In genomic region chr11:44508876-44509275, GRCm38 (mm10) we compare ENCODE assay signal across 16 mouse cellular contexts. TPM values are rescaled to one million over a fixed set of nuclear protein-coding genes. Genes with fewer than 3 reads are reported as not detected.
A peak's percentile ranks its signal among the peaks of the same experiment; 100 is the strongest.
DNase-seq lines count a peak whose midpoint lies in the region; ATAC-seq and TF ChIP-seq lines count a peak whose summit lies in the region.
"Had no signal": no experiment of that assay in that cellular context is flagged by ENCODE, and none has a peak within 500 bp of the region (broad histone marks: within the 10 kb centered on the region; RNA-seq: fewer than 3 reads in every experiment).

No protein-coding gene starts in this region.

- H3K9ac ChIP-seq in intestine, embryonic 15.5 days, result no peak overlapping the region
- no peak overlapping the region for H3K9ac ChIP-seq in intestine, postnatal 0 days (ENCODE audit: low read depth, low read length)
- H3K9ac ChIP-seq in liver, embryonic 14.5 days (replicated peaks), result peak overlapping the region; percentile 70
- no peak overlapping the region for H3K9ac ChIP-seq in stomach, embryonic 15.5 days
- no peak overlapping the region for H3K9ac ChIP-seq in hindbrain, embryonic 12.5 days
- H3K9ac ChIP-seq: hindbrain, embryonic 15.5 days; limb, embryonic 13.5 days; midbrain, embryonic 15.5 days had no signal

- no peak overlapping the region for H3K4me2 ChIP-seq in intestine, embryonic 15.5 days (replicated peaks)
- H3K4me2 ChIP-seq in intestine, postnatal 0 days (replicated peaks; ENCODE audit: low read depth), result no peak overlapping the region
- H3K4me2 ChIP-seq in liver, embryonic 14.5 days (ENCODE audit: low read depth), result peak overlapping the region; percentile 72
- no peak overlapping the region for H3K4me2 ChIP-seq in stomach, embryonic 15.5 days
- H3K4me2 ChIP-seq in hindbrain, embryonic 12.5 days (replicated peaks), result no peak overlapping the region
- H3K4me2 ChIP-seq: hindbrain, embryonic 15.5 days; limb, embryonic 13.5 days; midbrain, embryonic 15.5 days had no signal

- H3K27ac ChIP-seq in intestine, embryonic 15.5 days, result no peak overlapping the region
- H3K27ac ChIP-seq in intestine, postnatal 0 days (ENCODE audit: low read depth, low read length), result no peak overlapping the region
- peak overlapping the region; percentile 97 for H3K27ac ChIP-seq in liver, embryonic 14.5 days
- H3K27ac ChIP-seq in stomach, embryonic 15.5 days, result no peak overlapping the region
- no peak overlapping the region for H3K27ac ChIP-seq in hindbrain, embryonic 12.5 days
- H3K27ac ChIP-seq in layer of hippocampus, adult 2 months, result no peak overlapping the region; the same call in 1 of the 2 replicates
- H3K27ac ChIP-seq: hindbrain, embryonic 15.5 days; kidney, postnatal 0 days; limb, embryonic 13.5 days; midbrain, embryonic 15.5 days had no signal

- no peaks in the 10 kb centered on the region for H3K27me3 ChIP-seq in intestine, embryonic 15.5 days (replicated peaks)
- H3K27me3 ChIP-seq in intestine, postnatal 0 days (replicated peaks; ENCODE audit: control insufficient read depth, insufficient read depth, low read length), result no peaks in the 10 kb centered on the region
- no peaks in the 10 kb centered on the region for H3K27me3 ChIP-seq in liver, embryonic 14.5 days (ENCODE audit: control insufficient read depth, insufficient read depth, low read length)
- no peaks in the 10 kb centered on the region for H3K27me3 ChIP-seq in stomach, embryonic 15.5 days (replicated peaks)
- no peaks in the 10 kb centered on the region for H3K27me3 ChIP-seq in hindbrain, embryonic 12.5 days
- H3K27me3 ChIP-seq: hindbrain, embryonic 15.5 days; limb, embryonic 13.5 days; midbrain, embryonic 15.5 days; Patski had no signal

- TF ChIP-seq CTCF in intestine, postnatal 0 days (IDR thresholded peaks at IDR 0.05; ENCODE audit: low read depth), result no peak
- no peak for TF ChIP-seq CTCF in liver, embryonic 14.5 days (IDR thresholded peaks at IDR 0.05; ENCODE audit: low read depth)
- TF ChIP-seq CTCF in layer of hippocampus, adult 2 months (conservative IDR thresholded peaks at IDR 0.05), result no peak

- H3K4me3 ChIP-seq in intestine, embryonic 15.5 days (replicated peaks), result no peak overlapping the region
- H3K4me3 ChIP-seq in intestine, postnatal 0 days (ENCODE audit: low read depth, low read length), result no peak overlapping the region
- H3K4me3 ChIP-seq in liver, embryonic 14.5 days (ENCODE audit: insufficient read depth in 1 of 2, low read depth in 2 of 2, low read length in 2 of 2), result peak overlapping the region; percentile 29 to 48
- H3K4me3 ChIP-seq in stomach, embryonic 15.5 days (replicated peaks), result no peak overlapping the region
- H3K4me3 ChIP-seq in hindbrain, embryonic 12.5 days, result no peak overlapping the region
- no peak overlapping the region for H3K4me3 ChIP-seq in layer of hippocampus, adult 2 months
- H3K4me3 ChIP-seq: hindbrain, embryonic 15.5 days; limb, embryonic 13.5 days; midbrain, embryonic 15.5 days had no signal

- H3K36me3 ChIP-seq in intestine, embryonic 15.5 days, result no peaks in the 10 kb centered on the region
- no peaks in the 10 kb centered on the region for H3K36me3 ChIP-seq in intestine, postnatal 0 days (ENCODE audit: control insufficient read depth, insufficient read depth)
- H3K36me3 ChIP-seq in liver, embryonic 14.5 days (replicated peaks; ENCODE audit: control insufficient read depth, insufficient read depth, low read depth), result no peaks in the 10 kb centered on the region
- H3K36me3 ChIP-seq in stomach, embryonic 15.5 days, result no peaks in the 10 kb centered on the region
- no peaks in the 10 kb centered on the region for H3K36me3 ChIP-seq in hindbrain, embryonic 12.5 days
- H3K36me3 ChIP-seq: hindbrain, embryonic 15.5 days; limb, embryonic 13.5 days; midbrain, embryonic 15.5 days had no signal

- peak; percentile 94 for DNase-seq in c-Kit-positive CD71-positive TER-119-positive erythroid progenitor cells, embryonic 14.5 days (ENCODE audit: low spot score)
- peak; percentile 94 to 97 (median 95) for DNase-seq in liver, embryonic 14.5 days (ENCODE audit: low read depth in 3 of 3, low spot score in 3 of 3)
- DNase-seq in layer of hippocampus, adult 2 months (ENCODE audit: low spot score in 2 of 2), result no peak
- DNase-seq in left cerebral cortex, postnatal 36 days (ENCODE audit: low spot score in 2 of 2), result no peak
- DNase-seq: cerebellum, postnatal 25 days; lung, postnatal 36 days; right cerebral cortex, adult 18-20 months had no signal

- TF ChIP-seq EP300 in liver, embryonic 14.5 days (IDR thresholded peaks at IDR 0.05; ENCODE audit: low read depth), result peak; percentile 100

- H3K9me3 ChIP-seq in intestine, embryonic 15.5 days, result no peaks in the 10 kb centered on the region
- no peaks in the 10 kb centered on the region for H3K9me3 ChIP-seq in intestine, postnatal 0 days (ENCODE audit: control insufficient read depth)
- no peaks in the 10 kb centered on the region for H3K9me3 ChIP-seq in liver, embryonic 14.5 days (ENCODE audit: control insufficient read depth, low read length)
- no peaks in the 10 kb centered on the region for H3K9me3 ChIP-seq in stomach, embryonic 15.5 days
- no peaks in the 10 kb centered on the region for H3K9me3 ChIP-seq in hindbrain, embryonic 12.5 days (replicated peaks)
- H3K9me3 ChIP-seq: hindbrain, embryonic 15.5 days; limb, embryonic 13.5 days; midbrain, embryonic 15.5 days had no signal

- 62% methylated on average over 4 of the region's 4 CpGs for WGBS in intestine, embryonic 15.5 days
- 47% methylated on average over 4 of the region's 4 CpGs for WGBS in intestine, postnatal 0 days
- 12% methylated on average over 4 of the region's 4 CpGs for WGBS in liver, embryonic 14.5 days (ENCODE audit: insufficient replicate concordance)
- 45% methylated on average over 4 of the region's 4 CpGs for WGBS in stomach, embryonic 15.5 days
- 74% methylated on average over 4 of the region's 4 CpGs for WGBS in hindbrain, embryonic 12.5 days

- intact Hi-C loops in left cerebral cortex, postnatal 36 days (cut with DNase I), result no loop called here

- H3K4me1 ChIP-seq in intestine, embryonic 15.5 days (replicated peaks), result 0 out of 2 replicates have a peak, but pooled peaks cover 3% of the 10 kb centered on the region
- no peaks in the 10 kb centered on the region for H3K4me1 ChIP-seq in intestine, postnatal 0 days (replicated peaks; ENCODE audit: control insufficient read depth, insufficient read depth, low read length)
- peaks cover 66% of the 10 kb centered on the region in 2 experiments for H3K4me1 ChIP-seq in liver, embryonic 14.5 days (replicated peaks; ENCODE audit: control insufficient read depth in 2 of 2, insufficient read depth in 2 of 2, low read length in 1 of 2)
- H3K4me1 ChIP-seq in stomach, embryonic 15.5 days, result no peaks in the 10 kb centered on the region
- no peaks in the 10 kb centered on the region for H3K4me1 ChIP-seq in hindbrain, embryonic 12.5 days
- H3K4me1 ChIP-seq: hindbrain, embryonic 15.5 days; limb, embryonic 13.5 days; midbrain, embryonic 15.5 days had no signal

- peak; percentile 54; the same call in 1 of the 2 replicates for ATAC-seq in intestine, embryonic 15.5 days
- no peak for ATAC-seq in intestine, postnatal 0 days
- peak; percentile 87 for ATAC-seq in liver, embryonic 14.5 days (ENCODE audit: insufficient read depth)
- peak; percentile 86 for ATAC-seq in stomach, embryonic 15.5 days (ENCODE audit: insufficient read depth, low FRiP score, low read depth)
- ATAC-seq in hindbrain, embryonic 12.5 days (ENCODE audit: low FRiP score), result no peak
- ATAC-seq: midbrain, embryonic 15.5 days; Patski had no signal

RNA-seq across cellular contexts. Expression of gene Rnf145, which starts 9.9 kb away (rescaled TPM):
- 52.1 and 54.8 TPM in 2 replicates for polyA plus RNA-seq in intestine, embryonic 15.5 days (2015; fragmentation: Nextera tagmentation; extraction: Ambion mirVana)
- 22.8 and 28.2 TPM in 2 replicates for polyA plus RNA-seq in intestine, postnatal 0 days (2015; fragmentation: Nextera tagmentation; extraction: Ambion mirVana)
- polyA plus RNA-seq in liver, embryonic 14.5 days (2012; rRNA removed), result 40.8 and 45.8 TPM in 2 replicates
- 49.0 and 54.7 TPM in 2 replicates for polyA plus RNA-seq in liver, embryonic 14.5 days (2014; fragmentation: Nextera tagmentation; extraction: Ambion mirVana)
- 63.8 and 64.5 TPM in 2 replicates for polyA plus RNA-seq in stomach, embryonic 15.5 days (2015; fragmentation: Nextera tagmentation; extraction: Ambion mirVana)
- 131 and 140 TPM in 2 replicates for polyA plus RNA-seq in hindbrain, embryonic 12.5 days (2016; fragmentation: Nextera tagmentation; extraction: Ambion mirVana)
- total RNA-seq in layer of hippocampus, adult 2 months (2021), result 10 to 100 TPM; 95.7 to 97.0 TPM
- 100 to 1,000 TPM; 104 to 107 TPM for total RNA-seq in left cerebral cortex, postnatal 36 days (2021)

RNA-seq across cellular contexts. Expression of gene Ublcp1, which starts 38.6 kb away (rescaled TPM):
- 55.1 and 56.9 TPM in 2 replicates for polyA plus RNA-seq in intestine, embryonic 15.5 days (2015; fragmentation: Nextera tagmentation; extraction: Ambion mirVana)
- 43.4 and 43.7 TPM in 2 replicates for polyA plus RNA-seq in intestine, postnatal 0 days (2015; fragmentation: Nextera tagmentation; extraction: Ambion mirVana)
- polyA plus RNA-seq in liver, embryonic 14.5 days (2012; rRNA removed), result 17.2 and 30.4 TPM in 2 replicates
- 46.6 and 49.1 TPM in 2 replicates for polyA plus RNA-seq in liver, embryonic 14.5 days (2014; fragmentation: Nextera tagmentation; extraction: Ambion mirVana)
- 53.9 and 57.0 TPM in 2 replicates for polyA plus RNA-seq in stomach, embryonic 15.5 days (2015; fragmentation: Nextera tagmentation; extraction: Ambion mirVana)
- 63.6 and 65.3 TPM in 2 replicates for polyA plus RNA-seq in hindbrain, embryonic 12.5 days (2016; fragmentation: Nextera tagmentation; extraction: Ambion mirVana)
- 10 to 100 TPM; 50.1 to 50.4 TPM for total RNA-seq in layer of hippocampus, adult 2 months (2021)
- 10 to 100 TPM; 47.7 to 51.7 TPM for total RNA-seq in left cerebral cortex, postnatal 36 days (2021)

Comparison
In these comparisons a context has a peak if more than half of its experiments do, and no peak if none do; other contexts are left out.
1. ATAC-seq: peak in intestine, embryonic 15.5 days (single experiment), liver, embryonic 14.5 days (single experiment) and stomach, embryonic 15.5 days (single experiment); none in intestine, postnatal 0 days (single experiment) and hindbrain, embryonic 12.5 days (single experiment).
2. H3K4me3 ChIP-seq: peak in liver, embryonic 14.5 days (2 of 2); none in intestine, embryonic 15.5 days (single experiment), intestine, postnatal 0 days (single experiment), stomach, embryonic 15.5 days (single experiment), hindbrain, embryonic 12.5 days (single experiment) and layer of hippocampus, adult 2 months (single experiment).
3. DNase-seq: peak in c-Kit-positive CD71-positive TER-119-positive erythroid progenitor cells, embryonic 14.5 days (single experiment) and liver, embryonic 14.5 days (3 of 3); none in layer of hippocampus, adult 2 months (0 of 2) and left cerebral cortex, postnatal 36 days (0 of 2).